ENCODE assay signal across 8 mouse cellular contexts in genomic region chr8:13492198-13492995, GRCm38 (mm10). TPM values are rescaled to one million over a fixed set of nuclear protein-coding genes. Genes with fewer than 3 reads are reported as not detected.
A peak's percentile ranks its signal among the peaks of the same experiment; 100 is the strongest.
DNase-seq lines count a peak whose midpoint lies in the region; ATAC-seq and TF ChIP-seq lines count a peak whose summit lies in the region.

No protein-coding gene starts in this region.

- H3K9me3 ChIP-seq in hindbrain, embryonic 13.5 days, result no peaks in the 10 kb centered on the region
- no peaks in the 10 kb centered on the region for H3K9me3 ChIP-seq in hindbrain, embryonic 14.5 days (ENCODE audit: control insufficient read depth, low read length)
- H3K9me3 ChIP-seq in embryonic facial prominence, embryonic 15.5 days (replicated peaks), result no peaks in the 10 kb centered on the region
- no peaks in the 10 kb centered on the region for H3K9me3 ChIP-seq in lung, postnatal 0 days (ENCODE audit: low read length)

- no peak overlapping the region for H3K9ac ChIP-seq in hindbrain, embryonic 13.5 days
- H3K9ac ChIP-seq in hindbrain, embryonic 14.5 days, result no peak overlapping the region
- no peak overlapping the region for H3K9ac ChIP-seq in embryonic facial prominence, embryonic 15.5 days
- no peak overlapping the region for H3K9ac ChIP-seq in lung, postnatal 0 days (replicated peaks; ENCODE audit: low read depth)

- H3K27ac ChIP-seq in hindbrain, embryonic 13.5 days, result no peak overlapping the region
- no peak overlapping the region for H3K27ac ChIP-seq in hindbrain, embryonic 14.5 days
- H3K27ac ChIP-seq in embryonic facial prominence, embryonic 15.5 days (replicated peaks), result no peak overlapping the region
- H3K27ac ChIP-seq in lung, postnatal 0 days (ENCODE audit: low read length), result no peak overlapping the region

- 53% methylated on average over 9 of the region's 9 CpGs for WGBS in hindbrain, embryonic 13.5 days
- 55% methylated on average over 8 of the region's 9 CpGs for WGBS in hindbrain, embryonic 14.5 days
- 46% methylated on average over 9 of the region's 9 CpGs for WGBS in embryonic facial prominence, embryonic 15.5 days
- WGBS in lung, postnatal 0 days, result 31% methylated on average over 9 of the region's 9 CpGs

- DNase-seq in hindbrain, embryonic 14.5 days (ENCODE audit: low spot score), result no peak
- peak; percentile 78 for DNase-seq in lung, postnatal 0 days (ENCODE audit: low spot score)
- DNase-seq in thymus, postnatal 0 days (ENCODE audit: low spot score), result no peak
- no peak for DNase-seq in right cerebral cortex, adult 2 months (ENCODE audit: low spot score in 2 of 2)
- no peak for DNase-seq in right cerebral cortex, postnatal 25 days

- H3K4me3 ChIP-seq in hindbrain, embryonic 13.5 days, result no peak overlapping the region
- H3K4me3 ChIP-seq in hindbrain, embryonic 14.5 days (replicated peaks; ENCODE audit: low read length), result no peak overlapping the region
- H3K4me3 ChIP-seq in embryonic facial prominence, embryonic 15.5 days (replicated peaks), result no peak overlapping the region
- peak overlapping the region; percentile 54; the same call in 1 of the 2 replicates for H3K4me3 ChIP-seq in lung, postnatal 0 days (ENCODE audit: low read depth, low read length)

- no peak for TF ChIP-seq EP300 in lung, postnatal 0 days (IDR thresholded peaks at IDR 0.05)

- H3K4me2 ChIP-seq in hindbrain, embryonic 13.5 days, result peak overlapping the region; percentile 76
- H3K4me2 ChIP-seq in hindbrain, embryonic 14.5 days (replicated peaks), result no peak overlapping the region
- peak overlapping the region; percentile 91 for H3K4me2 ChIP-seq in embryonic facial prominence, embryonic 15.5 days (replicated peaks)
- peak overlapping the region; percentile 90 for H3K4me2 ChIP-seq in lung, postnatal 0 days (replicated peaks; ENCODE audit: low read depth, low read length)

- H3K4me1 ChIP-seq in hindbrain, embryonic 13.5 days (replicated peaks), result peaks cover 40% of the 10 kb centered on the region
- H3K4me1 ChIP-seq in hindbrain, embryonic 14.5 days (replicated peaks; ENCODE audit: control insufficient read depth, insufficient read depth, low read length), result peaks cover 11% of the 10 kb centered on the region; the same call in 1 of the 2 replicates
- peaks cover 40% of the 10 kb centered on the region for H3K4me1 ChIP-seq in embryonic facial prominence, embryonic 15.5 days
- peaks cover 30% of the 10 kb centered on the region; the same call in 1 of the 2 replicates for H3K4me1 ChIP-seq in lung, postnatal 0 days (ENCODE audit: insufficient read depth, low read depth, low read length)

- peaks cover 45% of the 10 kb centered on the region for H3K27me3 ChIP-seq in hindbrain, embryonic 13.5 days
- H3K27me3 ChIP-seq in hindbrain, embryonic 14.5 days (ENCODE audit: control insufficient read depth, insufficient read depth, low read length), result peaks cover 18% of the 10 kb centered on the region
- peaks cover 17% of the 10 kb centered on the region for H3K27me3 ChIP-seq in embryonic facial prominence, embryonic 15.5 days
- no peaks in the 10 kb centered on the region for H3K27me3 ChIP-seq in lung, postnatal 0 days (replicated peaks; ENCODE audit: insufficient read depth, low read length)

- H3K36me3 ChIP-seq in hindbrain, embryonic 13.5 days, result no peaks in the 10 kb centered on the region
- H3K36me3 ChIP-seq in hindbrain, embryonic 14.5 days (replicated peaks; ENCODE audit: control insufficient read depth, insufficient read depth), result no peaks in the 10 kb centered on the region
- H3K36me3 ChIP-seq in embryonic facial prominence, embryonic 15.5 days, result no peaks in the 10 kb centered on the region
- no peaks in the 10 kb centered on the region for H3K36me3 ChIP-seq in lung, postnatal 0 days (ENCODE audit: insufficient read depth, low read length)

- TF ChIP-seq CTCF in lung, postnatal 0 days (IDR thresholded peaks at IDR 0.05), result peak; percentile 41; the same call in 1 of the 2 replicates

- ATAC-seq in hindbrain, embryonic 13.5 days (ENCODE audit: low FRiP score), result no peak
- no peak for ATAC-seq in hindbrain, embryonic 14.5 days (ENCODE audit: low FRiP score)
- peak; percentile 31; the same call in 1 of the 2 replicates for ATAC-seq in embryonic facial prominence, embryonic 15.5 days (ENCODE audit: insufficient number of reproducible peaks, low FRiP score, low TSS enrichment, low read depth)
- ATAC-seq in hematopoietic stem cell, adult 5-6 weeks (replicated peaks in 1 of 2; ENCODE audit: insufficient read depth in 1 of 2, low FRiP score in 2 of 2, low TSS enrichment in 1 of 2, low read depth in 1 of 2, poor library complexity in 2 of 2, severe bottlenecking in 2 of 2), result peak; percentile 38 to 49; a peak in 3 of 4 replicates
- peak; percentile 71 for ATAC-seq in lung, postnatal 0 days

RNA-seq across cellular contexts. Expression of gene Gas6, which starts 1.9 kb away (rescaled TPM):
- polyA plus RNA-seq in hindbrain, embryonic 13.5 days (2015; fragmentation: Nextera tagmentation; extraction: Ambion mirVana), result 23.5 and 25.8 TPM in 2 replicates
- polyA plus RNA-seq in hindbrain, embryonic 14.5 days (2014; fragmentation: Nextera tagmentation; extraction: Ambion mirVana), result 34.7 and 36.2 TPM in 2 replicates
- polyA plus RNA-seq in embryonic facial prominence, embryonic 15.5 days (2015; fragmentation: Nextera tagmentation; extraction: Ambion mirVana), result 51.4 and 61.1 TPM in 2 replicates
- 14.1 and 17.4 TPM in 2 replicates for total RNA-seq in hematopoietic stem cell, adult 5-6 weeks (2017)
- 177 and 201 TPM in 2 replicates for polyA plus RNA-seq in lung, postnatal 0 days (2015; fragmentation: Nextera tagmentation; extraction: Ambion mirVana)
- 169 and 187 TPM in 2 replicates for polyA plus RNA-seq in thymus, postnatal 0 days (2015; fragmentation: Nextera tagmentation; extraction: Ambion mirVana)

RNA-seq across cellular contexts. Expression of gene Tmem255b, which starts 57.4 kb away (rescaled TPM):
- polyA plus RNA-seq in hindbrain, embryonic 13.5 days (2015; fragmentation: Nextera tagmentation; extraction: Ambion mirVana), result 0.39 and 0.62 TPM in 2 replicates
- polyA plus RNA-seq in hindbrain, embryonic 14.5 days (2014; fragmentation: Nextera tagmentation; extraction: Ambion mirVana), result 0.75 and 1.5 TPM in 2 replicates
- 0.72 and 0.85 TPM in 2 replicates for polyA plus RNA-seq in embryonic facial prominence, embryonic 15.5 days (2015; fragmentation: Nextera tagmentation; extraction: Ambion mirVana)
- not detected in 2 replicates for total RNA-seq in hematopoietic stem cell, adult 5-6 weeks (2017)
- polyA plus RNA-seq in lung, postnatal 0 days (2015; fragmentation: Nextera tagmentation; extraction: Ambion mirVana), result 0.57 and 1.2 TPM in 2 replicates
- polyA plus RNA-seq in thymus, postnatal 0 days (2015; fragmentation: Nextera tagmentation; extraction: Ambion mirVana), result 0.55 and 0.99 TPM in 2 replicates

Comparison
In these comparisons a context has a peak if more than half of its experiments do, and no peak if none do; other contexts are left out.
1. ATAC-seq: peak in embryonic facial prominence, embryonic 15.5 days (single experiment), hematopoietic stem cell, adult 5-6 weeks (2 of 2) and lung, postnatal 0 days (single experiment); none in hindbrain, embryonic 13.5 days (single experiment) and hindbrain, embryonic 14.5 days (single experiment).